Mouse (Mus musculus) central nervous system, embryonic 14 days (tissue): Measurements from ENCODE around the gene Cacna1b. TPM values are rescaled to one million over a fixed set of nuclear protein-coding genes. Genes with fewer than 3 reads are reported as not detected.

Experiments used
- polyA plus RNA-seq: library from polyadenylated mRNA; depleted of rRNA; stranded (reverse); fragments of >200 nt; gene quantifications from 2 replicates; pipeline ENCODE4 v1.2.3, GENCODE M21; 2012; rRNA removed

Cacna1b gene
- polyA plus RNA-seq: 43.4 and 59.1 TPM in 2 replicates

DNA sequence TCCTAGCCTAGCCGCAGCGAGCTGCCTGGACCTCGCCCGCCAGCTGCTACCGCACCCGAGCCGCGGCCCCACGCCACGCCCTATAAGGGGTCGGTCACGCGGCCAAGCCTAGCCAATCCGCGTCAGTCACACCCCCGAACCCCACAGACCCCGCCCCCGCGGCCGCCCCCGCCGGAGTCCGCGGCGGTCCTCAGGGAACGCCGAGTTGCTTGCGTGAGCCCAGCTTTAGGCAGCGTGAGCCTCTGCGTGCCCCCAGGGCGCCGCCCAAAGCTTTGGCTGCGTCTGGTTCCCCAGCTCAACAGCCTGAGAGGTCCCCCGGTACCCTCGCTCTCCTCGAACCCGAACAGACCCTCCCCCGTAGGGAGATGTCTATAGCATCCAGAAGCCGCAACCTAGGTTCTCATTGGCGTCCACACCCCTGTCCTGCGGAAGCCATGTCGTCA is at the start of gene Cacna1b:
Gene Cacna1b (minus strand): TSS at position 38 of the 443 bp plus-strand sequence.

Other genes starting within 250 kb of the Cacna1b start
- 121 and 131 TPM in 2 replicates for gene Ehmt1, start 156.5 kb upstream of the Cacna1b start, polyA plus RNA-seq
- gene Arrdc1, start 172.1 kb upstream of the Cacna1b start, polyA plus RNA-seq: 56.1 and 59.7 TPM in 2 replicates
- 37.8 and 41.6 TPM in 2 replicates for gene Zmynd19, start 186.6 kb upstream of the Cacna1b start, polyA plus RNA-seq
- gene Dph7, start 199.2 kb upstream of the Cacna1b start, polyA plus RNA-seq: 36.8 TPM in 2 replicates
- 109 and 115 TPM in 2 replicates for gene Mrpl41, start 211.9 kb upstream of the Cacna1b start, polyA plus RNA-seq
- 6.6 and 6.9 TPM in 2 replicates for gene Pnpla7, start 212.9 kb upstream of the Cacna1b start, polyA plus RNA-seq